Mouse (Mus musculus) regulatory T cell (primary cell): Measurements from ENCODE around the gene Vat1.
"Not testable (repeated sequence)": the region's sequence is repeated elsewhere in the genome, so short reads cannot be mapped to it uniquely, and the experiment has no call there.

Experiments used
- in situ Hi-C: fragments of 300-600 bp; cut with MboI, MseI; formaldehyde crosslinking; loops from one replicate; pipeline ENCODE4 v1.15.1; 2025; ENCODE audit warnings: high pct_unique_total_duplicates

The Vat1 gene

DNA sequence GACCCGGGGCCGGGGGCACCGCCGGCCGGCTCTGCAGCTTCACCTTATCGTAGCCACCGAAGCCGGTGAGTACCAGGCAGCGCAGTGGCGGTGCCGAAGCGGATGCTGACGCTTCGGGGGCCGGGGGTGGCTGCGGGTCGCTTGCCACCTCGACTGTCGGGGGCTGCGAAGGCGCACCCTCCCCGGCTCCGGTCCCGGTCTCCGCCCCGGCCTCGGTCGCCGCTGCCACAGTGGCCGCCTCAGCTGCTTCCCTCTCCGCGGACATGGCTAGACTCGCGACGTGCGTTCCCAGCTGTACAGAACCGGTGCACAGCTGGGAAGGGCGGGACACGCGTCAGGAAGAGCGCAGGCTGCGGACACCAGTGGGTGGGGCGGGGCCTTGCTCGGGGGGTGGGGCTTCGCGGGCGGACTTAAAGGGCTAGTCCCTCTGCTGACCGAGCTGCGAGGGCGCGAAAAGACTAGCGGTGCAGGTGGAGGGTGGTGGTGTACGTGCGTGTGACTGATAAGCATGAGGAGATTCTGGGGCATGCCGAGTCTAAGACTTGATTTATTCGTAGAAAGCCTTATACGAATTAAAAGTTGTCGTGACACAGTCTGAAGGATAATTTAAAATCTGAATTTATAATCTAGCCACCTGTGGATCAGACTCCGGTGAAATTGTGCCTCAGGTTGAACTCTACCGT, at the start of gene Vat1:
Gene Vat1, minus strand, starts transcription at position 362 of the 683 bp plus-strand sequence.
- in situ Hi-C loops = loop anchor here (25.0 kb wide), 1 partner anchor 946 kb away; the partner anchor contains the start of gene Slc25a39

DNA sequence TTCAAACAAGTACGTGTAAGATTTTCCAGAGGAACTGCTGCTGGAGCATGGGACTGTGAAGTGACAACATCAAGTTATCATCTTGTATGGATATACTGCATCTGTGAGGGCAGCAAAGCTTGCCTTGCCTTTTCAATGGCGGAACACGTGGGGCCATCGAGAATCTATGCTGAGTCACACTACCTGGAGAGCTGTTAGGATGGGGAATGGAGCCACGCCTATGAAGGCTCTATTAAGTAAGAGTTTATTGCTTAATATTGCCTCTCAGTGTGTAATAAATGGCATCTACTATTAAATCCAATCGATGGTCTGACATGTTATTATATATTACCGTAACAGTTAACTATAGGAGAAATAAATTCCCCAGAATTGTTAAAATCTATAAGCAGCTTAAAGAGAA, 41.1 kb upstream of the Vat1 start:
- in situ Hi-C loops = no loop called here

DNA sequence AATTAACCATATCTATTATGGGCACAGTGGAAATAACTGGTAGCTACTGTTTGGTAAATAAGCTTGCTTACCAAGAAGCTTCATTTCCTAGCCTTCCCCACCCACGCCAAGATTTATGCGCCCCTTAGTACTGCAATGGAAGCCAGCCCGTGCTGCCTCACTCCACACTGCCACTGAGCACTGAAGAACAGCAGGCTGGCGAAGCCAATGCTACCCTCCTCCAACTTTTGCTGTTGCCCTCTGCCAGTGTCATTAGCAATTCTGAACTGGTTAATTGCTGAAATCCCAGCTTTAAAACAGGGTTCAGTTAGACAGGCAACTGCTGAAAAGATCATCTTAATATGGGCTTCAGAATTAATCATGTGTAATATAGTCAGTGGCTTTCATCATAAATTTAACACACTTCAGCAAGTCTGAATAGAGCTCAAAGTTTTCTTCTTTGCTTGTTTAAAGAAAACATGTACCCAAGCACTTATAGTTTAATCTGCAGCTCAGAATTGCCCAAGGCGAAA, 40.3 kb upstream of the Vat1 start:
- in situ Hi-C loops = no loop called here

DNA sequence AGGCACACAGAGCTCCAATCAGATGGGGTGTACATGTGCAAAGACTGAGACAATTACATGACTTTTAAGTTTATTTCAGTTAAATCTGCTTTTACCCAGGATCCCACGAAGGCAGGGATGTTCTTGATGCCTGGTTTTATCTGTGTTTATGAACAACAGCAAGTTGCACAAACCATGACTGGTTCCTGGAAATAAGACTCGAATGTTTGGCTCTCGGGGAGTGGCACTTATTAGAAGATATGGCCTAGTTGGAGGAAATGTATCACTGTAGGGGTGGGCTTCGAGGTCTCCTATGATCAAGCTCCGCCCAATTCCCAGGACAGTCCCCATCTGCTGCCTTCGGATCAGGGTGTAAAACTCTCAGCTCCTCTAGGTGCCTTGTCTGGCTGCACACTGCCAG, 20.1 kb upstream of the Vat1 start:
- in situ Hi-C loops = no loop called here

DNA sequence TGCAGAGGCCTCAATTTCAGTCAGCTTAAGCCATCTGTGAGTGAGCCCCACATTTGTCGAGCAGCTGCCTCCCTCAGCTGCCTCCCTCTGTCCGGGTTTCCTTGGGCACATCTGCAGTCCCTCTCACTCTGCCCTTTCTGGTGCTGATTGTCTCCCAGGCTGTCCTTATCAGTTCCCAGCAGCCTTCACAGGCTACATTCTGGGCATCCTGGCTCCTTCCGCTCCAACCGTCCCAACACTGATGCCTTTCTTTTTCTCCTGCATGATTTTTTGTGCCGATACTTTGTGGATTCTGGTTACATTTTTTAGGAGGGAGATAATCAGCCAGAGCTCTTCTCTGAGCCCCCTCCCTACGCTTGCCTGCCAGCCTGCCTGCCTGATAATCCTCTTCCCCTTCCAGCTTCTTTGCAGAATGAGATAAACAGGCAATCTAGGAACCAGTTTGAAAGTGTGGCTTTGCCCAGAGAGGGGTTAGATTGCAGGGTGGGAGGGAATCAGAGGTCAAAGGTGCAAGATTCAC, 19.5 kb upstream of the Vat1 start:
- in situ Hi-C loops = no loop called here

DNA sequence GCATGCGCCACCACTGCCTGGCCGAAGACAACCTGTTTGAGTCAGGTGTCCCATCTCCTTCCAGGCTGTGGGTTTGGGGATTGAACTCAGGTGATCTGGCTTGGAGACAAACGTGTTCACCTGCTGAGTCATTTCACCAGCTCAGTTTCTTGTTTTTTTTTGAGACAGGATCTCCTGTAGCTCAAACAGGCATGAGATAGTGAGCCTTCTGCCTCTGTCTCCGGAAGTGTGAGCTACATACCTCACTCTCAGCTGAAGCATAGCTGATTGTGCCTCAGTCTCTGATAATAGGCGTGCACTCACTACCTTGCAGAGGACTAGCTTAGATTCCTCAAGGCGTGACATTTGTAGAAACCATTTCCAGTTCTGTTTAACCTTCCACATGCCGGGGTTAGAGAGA, 18.8 kb upstream of the Vat1 start:
- in situ Hi-C loops = no loop called here

DNA sequence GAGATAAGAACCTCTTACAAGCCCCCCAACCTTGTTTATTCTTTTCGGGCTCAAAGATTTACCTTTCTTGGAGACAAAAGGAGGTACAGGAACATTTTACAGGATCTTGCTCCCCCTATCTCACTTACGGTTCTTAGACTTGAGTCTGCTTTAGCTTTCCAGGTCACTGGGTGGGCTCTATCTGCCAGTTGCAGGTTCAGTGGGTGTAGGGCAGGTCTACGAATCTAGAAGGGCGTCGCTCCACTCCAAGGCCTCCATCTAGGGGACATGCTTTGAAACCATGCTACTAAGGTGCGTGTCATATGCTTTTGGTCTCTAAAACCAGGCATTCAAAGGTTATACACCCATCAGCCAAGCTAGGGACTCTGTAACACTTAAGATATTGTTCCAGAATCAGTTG, 18.2 kb upstream of the Vat1 start:
- in situ Hi-C loops = no loop called here

DNA sequence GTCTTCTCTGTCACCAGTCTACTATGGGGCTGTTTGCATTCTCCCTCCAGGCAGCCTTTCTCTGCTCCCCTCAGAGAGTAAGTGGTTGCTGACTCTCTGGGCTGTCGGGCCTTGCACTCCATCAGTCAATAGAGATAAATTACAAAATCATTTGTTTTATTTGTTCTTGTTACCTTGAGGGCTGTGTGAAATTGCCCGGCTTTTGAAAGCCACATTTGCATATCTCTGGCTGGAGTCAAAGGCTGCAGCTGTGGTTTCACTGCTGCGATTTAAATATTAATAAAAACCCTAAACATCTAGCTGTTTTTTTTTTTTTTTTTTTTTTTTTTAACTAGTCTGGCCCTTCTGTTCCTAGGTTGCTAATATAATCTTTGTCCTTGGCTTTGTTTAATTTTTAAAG, 17.8 kb upstream of the Vat1 start:
- in situ Hi-C loops = no loop called here

DNA sequence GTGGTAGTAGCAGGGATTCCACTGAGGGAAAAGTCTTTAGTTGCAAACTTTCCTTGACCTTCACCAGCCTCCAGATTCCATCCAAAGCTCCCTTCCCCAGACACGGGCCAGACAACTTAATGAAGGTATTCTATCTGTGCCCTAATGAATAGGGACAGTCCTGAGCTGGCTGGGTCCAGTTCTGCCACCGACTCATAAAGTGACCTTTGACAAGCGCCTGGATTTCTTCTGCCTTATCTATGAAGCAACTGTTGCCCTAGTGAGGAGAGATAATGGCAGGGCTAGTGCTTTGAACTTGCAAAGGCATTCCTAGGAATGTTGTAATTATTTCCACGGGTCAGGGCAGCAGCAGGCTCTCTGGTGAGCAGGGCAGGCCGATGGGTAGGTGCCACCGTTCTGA, 14.9 kb upstream of the Vat1 start:
- in situ Hi-C loops = no loop called here

DNA sequence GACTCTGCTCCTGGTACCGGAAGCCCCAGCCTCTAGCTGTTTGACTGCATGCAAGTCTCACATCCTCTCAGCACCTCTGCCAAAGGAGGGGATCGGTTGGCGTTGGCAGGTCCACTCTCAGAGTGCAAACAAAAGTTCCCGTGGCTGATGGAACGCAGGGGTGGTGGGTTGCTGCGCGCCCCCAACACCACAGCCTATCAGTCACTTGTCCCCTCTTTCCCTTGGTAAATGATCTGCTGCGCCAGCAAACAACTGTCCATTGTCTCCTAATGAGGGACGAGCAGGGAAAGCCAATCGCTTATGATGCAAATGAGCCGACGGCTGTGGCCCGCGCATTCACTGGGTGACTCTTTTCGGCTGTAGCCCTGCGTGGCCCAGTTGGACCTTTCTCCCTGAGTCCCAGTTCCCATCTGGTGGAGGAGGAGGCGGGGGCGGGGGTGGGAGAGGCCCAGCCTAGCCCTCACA, 13.2 kb upstream of the Vat1 start:
- in situ Hi-C loops = no loop called here

DNA sequence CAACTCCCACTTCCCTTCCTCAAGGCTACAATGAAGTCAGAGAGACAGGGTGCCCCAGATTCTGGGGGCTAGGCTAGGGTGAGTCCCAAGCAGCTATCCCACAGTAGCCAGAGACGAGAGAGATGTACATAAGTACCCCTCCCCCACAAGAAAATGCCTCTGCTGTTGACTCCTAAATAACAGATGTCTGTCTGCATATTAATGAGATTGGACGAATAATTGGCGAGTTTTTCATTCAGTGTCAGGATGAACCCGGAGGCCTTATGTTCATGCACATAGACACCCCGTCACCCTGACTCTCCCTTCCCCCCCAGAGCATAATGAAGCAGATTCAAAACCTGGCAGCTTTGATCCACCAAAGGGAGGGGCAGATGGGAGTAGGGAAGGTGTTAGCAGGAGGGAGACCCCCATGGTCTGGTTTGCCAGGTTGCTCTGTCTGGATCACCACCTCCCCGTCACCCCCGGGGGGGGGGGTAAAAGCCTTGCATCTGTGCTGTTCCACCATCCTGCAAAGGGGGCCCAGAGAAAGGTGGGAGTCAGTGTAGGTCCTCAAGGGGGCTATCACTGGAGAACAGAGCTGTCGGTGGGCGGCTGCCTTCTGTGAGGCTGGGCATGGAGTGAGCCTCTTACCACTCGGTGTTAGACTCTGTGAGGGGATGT, 11.7 kb upstream of the Vat1 start:
- in situ Hi-C loops = no loop called here

DNA sequence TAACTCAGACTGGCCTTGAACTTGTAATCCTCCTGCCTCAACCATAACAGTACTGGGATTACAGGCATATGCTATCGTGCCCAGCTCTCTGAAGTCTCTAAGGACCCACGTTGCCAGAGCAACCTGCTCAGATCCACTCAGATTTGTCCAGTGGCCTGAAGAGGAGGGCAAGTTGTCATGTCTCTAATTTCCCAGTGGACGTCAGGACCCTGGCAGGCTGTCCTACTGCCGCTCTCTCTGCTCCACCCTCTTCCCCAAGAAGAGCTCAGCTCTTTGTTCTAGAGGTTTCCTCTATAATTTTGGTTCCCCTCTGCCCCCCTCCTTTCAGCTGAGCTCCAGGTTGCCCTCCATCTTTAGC, 11.1 kb upstream of the Vat1 start:
- in situ Hi-C loops = no loop called here

DNA sequence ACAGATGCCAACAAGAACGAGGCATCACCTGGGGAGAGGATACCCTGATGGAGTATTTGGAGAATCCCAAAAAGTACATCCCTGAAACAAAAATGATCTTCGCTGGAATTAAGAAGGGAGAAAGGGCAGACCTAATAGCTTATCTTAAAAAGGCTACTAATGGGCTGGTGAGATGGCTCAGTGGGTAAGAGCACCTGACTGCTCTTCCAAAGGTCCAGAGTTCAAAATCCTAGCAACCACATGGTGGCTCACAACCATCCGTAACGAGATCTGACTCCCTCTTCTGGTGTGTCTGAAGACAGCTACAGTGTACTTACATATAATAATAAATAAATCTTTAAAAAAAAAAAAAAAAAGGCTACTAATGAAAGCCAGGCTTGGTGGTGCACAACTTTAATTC, 10.3 kb upstream of the Vat1 start:
- in situ Hi-C loops = not testable (repeated sequence)

DNA sequence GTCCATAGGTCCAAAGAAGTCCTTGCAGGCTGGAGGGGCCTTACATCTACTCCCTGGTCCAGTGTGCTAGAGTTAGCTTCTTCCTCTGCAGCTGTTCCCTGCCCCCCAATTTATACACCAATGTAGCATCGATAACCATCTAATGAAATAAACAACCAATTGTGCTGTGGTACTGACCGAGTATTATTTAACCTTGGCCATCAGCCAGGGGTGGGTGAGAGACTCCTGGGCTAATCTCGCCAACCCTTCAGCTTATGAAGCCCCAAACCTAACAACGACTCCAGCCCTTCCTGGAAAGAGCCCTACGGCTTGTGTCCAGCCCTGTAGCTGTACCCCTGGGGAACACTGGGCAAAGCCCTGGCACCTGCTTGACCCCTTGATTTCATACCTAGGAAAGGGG, 8.3 kb upstream of the Vat1 start:
- in situ Hi-C loops = loop anchor here (25.0 kb wide), 1 partner anchor 938 kb away; the partner anchor contains the start of gene Slc25a39

DNA sequence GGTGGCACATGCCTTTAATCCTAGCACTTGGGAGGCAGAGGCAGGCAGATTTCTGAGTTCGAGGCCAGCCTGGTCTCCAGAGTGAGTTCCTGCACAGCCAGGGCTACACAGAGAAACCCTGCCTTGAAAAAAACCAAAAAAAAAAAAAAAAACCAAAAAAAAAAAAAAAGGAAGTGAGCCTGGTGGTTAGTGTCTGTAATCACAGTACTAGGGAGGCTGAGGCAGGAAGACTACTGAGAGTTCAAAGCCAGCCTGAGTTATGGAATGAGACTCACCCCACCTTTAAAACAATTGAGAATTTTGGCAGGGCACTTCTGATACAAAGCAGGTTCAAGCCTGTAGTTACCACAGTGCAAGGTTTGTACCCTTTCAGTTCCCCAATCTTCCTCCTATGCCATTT, 7.7 kb upstream of the Vat1 start:
- in situ Hi-C loops = loop anchor here (25.0 kb wide), 1 partner anchor 939 kb away; the partner anchor contains the start of gene Slc25a39

DNA sequence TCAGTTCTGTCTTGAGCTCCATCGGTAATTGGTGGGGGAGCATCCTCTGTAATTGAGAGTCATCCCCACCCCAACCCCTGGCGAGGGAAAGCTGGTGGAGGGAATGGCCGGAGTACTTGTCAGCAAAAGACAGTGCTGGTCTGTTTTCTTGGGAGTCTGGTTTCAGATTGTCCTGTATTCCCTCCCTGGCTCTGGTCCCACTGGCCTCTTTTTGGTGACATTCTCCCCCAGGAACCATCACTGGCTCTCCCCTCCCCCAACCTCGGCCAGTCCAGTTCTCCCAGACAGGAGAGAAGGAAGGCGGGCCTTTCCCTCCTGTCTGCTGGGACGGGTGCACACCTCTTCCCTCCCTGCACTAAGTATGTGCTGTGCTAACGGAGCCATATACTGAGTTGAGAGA, 6.3 kb upstream of the Vat1 start:
- in situ Hi-C loops = loop anchor here (25.0 kb wide), 1 partner anchor 940 kb away; the partner anchor contains the start of gene Slc25a39

DNA sequence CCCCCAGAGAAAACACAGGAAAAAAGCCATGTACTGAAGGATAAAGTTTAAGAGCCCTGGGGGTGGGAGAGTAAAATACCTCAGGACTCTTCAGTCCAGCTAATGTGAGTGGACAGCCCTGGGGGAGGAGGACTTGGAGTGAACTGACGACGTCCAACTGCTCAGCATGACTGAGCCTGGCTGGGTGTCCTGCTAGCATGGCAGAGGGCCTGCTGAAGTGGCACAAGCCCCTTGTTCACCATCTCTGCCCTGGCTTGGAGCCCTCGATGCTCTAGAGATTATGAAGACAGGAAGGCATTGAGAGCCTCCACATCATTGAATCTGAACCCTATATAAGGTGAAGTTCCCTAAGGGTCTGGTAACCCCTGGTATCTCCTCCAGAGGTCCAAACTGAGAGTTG, 5.9 kb upstream of the Vat1 start:
- in situ Hi-C loops = loop anchor here (25.0 kb wide), 1 partner anchor 940 kb away; the partner anchor contains the start of gene Slc25a39

DNA sequence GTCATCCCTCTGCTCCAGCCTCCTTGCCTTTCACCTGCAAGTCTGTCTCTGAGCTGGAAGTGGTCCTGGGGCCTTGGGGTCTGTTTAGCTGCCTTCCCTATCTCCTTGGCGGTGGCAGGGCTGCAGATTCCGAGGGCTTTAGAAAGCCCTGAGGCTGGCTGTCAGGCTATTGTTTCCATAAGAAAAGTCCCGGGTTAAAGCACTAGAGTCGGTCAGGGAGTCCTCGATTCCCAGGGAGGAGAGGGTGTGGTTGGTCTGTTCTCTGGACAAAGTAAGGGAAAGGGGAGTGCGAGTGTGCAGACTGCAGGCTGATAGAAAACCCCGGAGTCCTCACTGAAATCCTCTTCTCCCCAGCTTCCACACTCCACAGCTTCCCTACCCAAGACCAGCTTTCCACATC, 4.2 kb upstream of the Vat1 start:
- in situ Hi-C loops = loop anchor here (25.0 kb wide), 1 partner anchor 942 kb away; the partner anchor contains the start of gene Slc25a39

DNA sequence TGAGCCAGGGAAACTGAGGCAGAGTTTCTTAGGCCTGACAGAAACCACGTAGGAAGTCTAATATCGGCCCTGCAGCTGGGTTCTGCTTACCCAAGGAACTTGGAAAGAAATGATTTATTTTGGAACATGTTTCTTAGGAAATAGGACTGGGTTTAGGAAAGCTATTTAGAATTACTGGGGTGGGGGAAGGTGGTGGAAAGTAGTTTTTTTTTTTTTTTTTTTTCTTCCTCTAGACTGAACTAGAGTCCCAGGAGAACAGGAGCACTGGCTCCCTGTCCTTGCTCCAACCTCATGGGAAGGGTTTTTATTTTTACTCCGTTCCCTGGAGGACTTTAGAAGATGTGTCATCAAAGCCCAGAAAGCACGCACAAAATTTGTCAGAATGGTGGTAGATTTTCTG, 3.1 kb upstream of the Vat1 start:
- in situ Hi-C loops = loop anchor here (25.0 kb wide), 1 partner anchor 943 kb away; the partner anchor contains the start of gene Slc25a39

DNA sequence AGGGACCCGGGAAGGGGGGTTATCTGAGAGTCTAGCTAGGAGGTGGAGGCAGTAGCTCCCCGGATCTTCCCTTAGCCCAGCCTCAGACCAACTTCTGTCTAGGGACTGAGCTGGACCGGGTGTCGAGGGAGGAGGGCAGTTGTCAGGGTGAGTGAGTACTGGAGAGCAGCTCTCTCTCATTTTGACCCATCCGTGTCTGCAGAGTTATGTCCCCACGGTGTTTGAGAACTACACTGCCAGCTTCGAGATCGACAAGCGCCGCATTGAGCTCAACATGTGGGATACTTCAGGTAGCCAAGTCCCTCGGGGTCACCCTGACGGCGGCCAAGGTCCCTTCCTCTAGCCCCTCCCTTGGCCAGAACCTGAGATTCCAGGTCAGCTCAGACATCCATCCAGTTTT, 2.7 kb upstream of the Vat1 start:
- in situ Hi-C loops = loop anchor here (25.0 kb wide), 1 partner anchor 944 kb away; the partner anchor contains the start of gene Slc25a39

DNA sequence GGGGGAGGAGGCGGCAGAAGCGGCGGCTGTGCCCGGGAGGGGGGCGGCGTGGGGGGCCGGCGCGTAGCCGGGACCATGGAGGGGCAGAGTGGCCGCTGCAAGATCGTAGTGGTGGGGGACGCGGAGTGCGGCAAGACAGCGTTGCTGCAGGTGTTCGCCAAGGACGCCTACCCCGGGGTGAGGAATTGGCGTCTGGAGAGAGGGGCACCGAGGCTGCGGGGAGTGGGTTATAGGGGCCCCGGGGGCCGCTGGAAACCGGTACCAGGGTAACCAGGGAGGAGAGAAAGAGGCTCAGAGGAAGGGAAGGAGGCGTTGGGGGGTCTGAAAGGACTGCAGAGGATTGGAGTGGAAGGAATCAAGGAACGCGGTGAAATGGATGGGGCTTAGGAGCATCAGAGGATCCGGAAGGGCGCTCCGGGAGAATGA, 2.2 kb upstream of the Vat1 start:
- in situ Hi-C loops = loop anchor here (25.0 kb wide), 1 partner anchor 944 kb away; the partner anchor contains the start of gene Slc25a39
